Mouse (Mus musculus) frontal cortex, adult 2 months (tissue): ENCODE data around the gene Gstp1. TPM values are rescaled to one million over a fixed set of nuclear protein-coding genes. Genes with fewer than 3 reads are reported as not detected.
"Not testable (repeated sequence)": the region's sequence is repeated elsewhere in the genome, so short reads cannot be mapped to it uniquely, and the experiment has no call there.

ENCODE experiments used
- DNase-seq, 2 experiments: peaks; one replicate each; pipeline ENCODE4 v3.0.0; 2022; ENCODE audit warnings: low spot score in 1 of 2; ENCODE audit errors: extremely low spot score in 1 of 2
- polyA plus RNA-seq: library from polyadenylated mRNA; depleted of rRNA; stranded (reverse); fragments of >200 nt; gene quantifications from 2 replicates; pipeline ENCODE4 v1.2.3, GENCODE M21; 2012

Gstp1 gene
- polyA plus RNA-seq, 1 experiment = 454 TPM

DNA sequence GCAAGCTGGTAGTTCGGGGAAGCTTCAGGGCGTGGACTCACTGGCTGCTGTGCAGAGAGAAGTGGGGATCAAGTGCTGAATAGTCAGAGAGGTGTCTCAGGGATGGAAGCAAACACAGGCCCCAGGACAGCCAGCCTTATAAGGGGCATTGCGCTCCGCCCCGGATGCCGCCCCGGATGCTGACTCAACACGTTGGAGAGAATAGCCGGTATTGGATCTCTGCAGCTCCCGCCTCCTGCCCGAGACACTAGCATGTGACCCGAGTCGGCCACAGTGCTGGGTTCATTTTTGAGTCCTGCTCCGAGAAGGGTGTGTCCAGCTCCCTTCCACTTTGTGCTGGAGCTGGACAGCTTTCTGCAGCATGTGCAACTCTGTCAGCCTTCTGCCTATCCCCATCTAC is 4.3 kb upstream of the Gstp1 start:
- DNase-seq = no peak

GRCm38 (mm10) chr19:4041500-4041899 is 3.7 kb upstream of the Gstp1 start:
- not testable (repeated sequence) for DNase-seq

- not testable (repeated sequence) for DNase-seq
Observed at GRCm38 (mm10) chr19:4040941-4041340, 3.2 kb upstream of the Gstp1 start.

- not testable (repeated sequence) for DNase-seq
Observed at GRCm38 (mm10) chr19:4037154-4037787, 514 bp downstream of the Gstp1 start.

- DNase-seq = no peak
Observed at GRCm38 (mm10) chr19:4036327-4037045, 1.3 kb downstream of the Gstp1 start.

- no peak for DNase-seq
Observed at GRCm38 (mm10) chr19:4033742-4034141, 4.0 kb downstream of the Gstp1 start.

- no peak for DNase-seq
Observed at GRCm38 (mm10) chr19:4033298-4033697, 4.5 kb downstream of the Gstp1 start.

DNA sequence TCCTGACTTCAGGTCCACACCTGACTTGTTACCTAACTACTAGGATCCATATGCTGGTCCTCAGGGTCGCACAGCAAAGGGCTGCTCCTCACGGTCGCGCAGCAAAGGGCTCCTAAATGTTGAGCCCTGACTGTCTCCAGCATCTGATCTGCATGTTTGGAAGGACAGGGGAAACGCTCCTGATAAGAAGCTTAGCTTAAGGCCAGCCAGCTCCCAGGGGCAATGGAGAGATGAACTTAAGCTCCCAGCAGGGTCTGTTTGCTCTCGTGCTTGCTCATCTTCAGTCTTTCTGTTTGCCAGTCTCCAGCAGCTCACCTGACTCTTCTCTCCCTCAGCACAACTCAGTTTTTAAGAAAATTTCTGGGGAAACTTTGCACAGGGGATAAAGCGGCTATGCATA is 5.1 kb downstream of the Gstp1 start:
- no peak for DNase-seq

- no peak for DNase-seq
Observed at GRCm38 (mm10) chr19:4027576-4027975, 10.2 kb downstream of the Gstp1 start.

- DNase-seq = no peak
Observed at GRCm38 (mm10) chr19:4023185-4023584, 14.6 kb downstream of the Gstp1 start.

DNA sequence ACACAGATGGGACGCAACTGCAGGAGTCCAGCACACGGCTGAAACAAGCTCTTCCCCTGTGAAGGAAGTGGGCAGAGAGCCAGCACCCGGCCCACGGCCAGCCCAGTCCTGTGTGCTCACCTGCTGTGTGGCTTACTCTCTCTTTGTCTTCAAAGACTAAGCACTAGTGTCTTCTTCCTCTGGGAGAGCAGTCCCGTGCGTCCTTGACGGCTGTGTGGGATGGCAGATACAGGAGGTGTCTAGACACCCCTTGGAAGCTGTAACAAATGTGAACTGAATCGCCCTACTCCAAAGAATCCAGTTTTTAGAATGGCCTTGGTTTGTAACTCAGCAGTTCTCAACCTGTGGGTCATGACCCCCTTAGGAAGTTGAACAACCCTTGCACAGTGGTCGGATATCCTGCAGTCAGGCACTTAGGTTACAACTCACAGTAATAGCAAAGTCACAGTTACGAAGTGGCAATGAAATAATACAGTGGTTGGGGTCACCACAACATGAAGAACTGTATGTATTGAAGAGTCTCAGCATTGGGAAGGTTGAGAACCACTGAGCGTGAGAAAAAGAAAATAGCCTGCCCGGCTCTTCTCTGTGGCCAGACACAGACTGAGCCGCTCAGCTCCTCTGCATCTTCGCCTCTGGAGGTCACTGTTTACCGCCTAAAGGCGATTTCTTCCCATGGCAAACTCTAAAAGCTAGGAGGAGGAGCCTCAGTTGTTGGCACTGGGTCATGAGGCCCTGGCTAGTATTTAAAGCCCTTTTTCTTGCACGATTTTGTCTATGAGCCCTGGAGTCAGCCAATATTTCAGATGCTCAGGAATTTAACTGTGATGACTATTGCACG is 18.8 kb downstream of the Gstp1 start:
- DNase-seq = peak; percentile 56 to 90

- no peak for DNase-seq
Observed at GRCm38 (mm10) chr19:4017921-4018587, 19.7 kb downstream of the Gstp1 start.

- no peak for DNase-seq
Observed at GRCm38 (mm10) chr19:4015635-4016034, 22.1 kb downstream of the Gstp1 start.

DNA sequence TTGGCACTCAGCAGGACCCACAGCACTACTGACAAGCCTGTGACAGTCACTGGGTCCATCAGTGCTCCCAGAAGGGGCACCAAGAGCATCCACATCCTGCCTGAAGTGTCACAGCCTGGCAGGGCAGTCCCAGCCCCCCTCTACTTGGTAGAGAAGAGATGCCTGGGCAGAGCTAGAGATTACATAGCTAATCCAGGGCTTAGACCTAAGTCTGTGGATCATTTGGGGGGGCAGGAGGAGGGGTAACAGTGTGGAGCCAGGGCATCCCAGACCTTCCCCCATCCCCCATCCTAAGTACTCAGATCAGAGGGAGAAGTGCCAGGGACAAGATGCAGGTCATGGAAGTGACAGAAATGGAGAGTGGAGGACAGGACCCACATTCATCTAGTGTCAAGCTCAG is 23.0 kb downstream of the Gstp1 start:
- DNase-seq = no peak

DNA sequence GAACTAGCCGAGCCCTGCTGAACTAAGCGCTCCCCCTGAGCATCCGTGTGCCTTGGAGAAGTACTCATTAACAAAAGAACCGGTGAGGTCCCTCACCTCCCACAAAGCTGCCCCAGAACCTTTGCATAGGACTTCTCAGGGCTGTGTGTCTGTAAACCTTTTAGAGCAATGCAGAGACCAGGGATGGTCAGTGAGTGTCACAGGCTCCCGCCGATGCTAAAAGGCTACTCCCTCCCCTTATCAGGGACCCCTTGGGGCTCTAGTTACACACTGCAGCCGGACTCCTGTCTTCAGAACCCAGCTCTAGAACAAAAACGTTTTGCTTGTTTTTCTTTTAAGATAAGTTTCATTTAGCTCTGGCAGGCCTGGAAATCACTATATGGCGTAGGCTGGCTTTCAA is 24.7 kb downstream of the Gstp1 start:
- no peak for DNase-seq

DNA sequence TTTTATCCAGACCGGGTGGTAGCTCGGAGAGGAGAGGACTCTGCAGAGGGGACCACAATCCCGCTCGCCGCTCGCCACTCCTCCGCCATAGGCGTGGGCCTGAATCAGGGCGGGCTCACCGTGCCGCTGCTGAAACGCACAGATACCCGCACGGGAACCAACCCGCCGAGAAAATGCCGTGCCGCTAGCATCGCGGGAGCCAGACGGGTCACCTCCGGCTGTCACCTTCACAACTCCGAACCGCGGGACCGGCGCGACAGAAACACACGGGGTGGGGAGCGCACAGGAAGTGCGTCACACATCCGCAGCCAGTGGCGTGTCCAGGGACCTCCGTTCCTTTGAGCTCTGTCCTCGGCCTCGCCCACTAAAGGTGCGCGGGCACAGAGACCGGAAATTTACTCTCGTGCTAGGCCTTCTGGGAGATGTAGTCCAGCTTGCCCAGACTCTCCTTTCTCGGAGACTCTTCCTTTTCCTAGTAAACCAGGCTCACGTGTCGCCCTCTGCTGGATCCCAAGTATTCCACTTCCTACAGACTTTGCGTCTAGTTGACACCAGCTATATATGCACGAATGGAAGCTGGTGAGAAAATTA is 25.3 kb downstream of the Gstp1 start, which contains the start of gene Ndufv1:
Gene Ndufv1 (minus strand): TSS at position 375 of the 591 bp plus-strand sequence.
- DNase-seq = peak; percentile 99

- no peak for DNase-seq
Observed at GRCm38 (mm10) chr19:4011086-4011485, 26.7 kb downstream of the Gstp1 start.

DNA sequence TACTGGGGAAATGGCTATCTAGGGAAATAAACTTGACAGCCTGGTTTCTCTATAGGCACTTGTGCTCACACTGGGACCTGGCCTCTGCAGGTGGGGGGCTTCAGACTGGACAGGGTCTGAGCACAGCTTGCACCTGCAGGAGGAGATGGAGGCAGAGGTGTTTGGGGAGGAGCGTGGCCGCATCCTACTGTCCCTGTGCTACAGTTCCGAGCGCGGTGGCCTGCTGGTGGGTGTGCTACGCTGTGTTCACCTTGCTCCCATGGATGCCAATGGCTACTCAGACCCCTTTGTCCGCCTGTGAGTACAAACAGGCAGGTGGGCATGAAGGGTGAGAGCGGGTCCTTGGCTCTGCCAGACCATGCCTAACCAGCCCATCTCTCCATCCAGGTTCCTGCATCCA is 31.8 kb downstream of the Gstp1 start:
- no peak for DNase-seq

DNA sequence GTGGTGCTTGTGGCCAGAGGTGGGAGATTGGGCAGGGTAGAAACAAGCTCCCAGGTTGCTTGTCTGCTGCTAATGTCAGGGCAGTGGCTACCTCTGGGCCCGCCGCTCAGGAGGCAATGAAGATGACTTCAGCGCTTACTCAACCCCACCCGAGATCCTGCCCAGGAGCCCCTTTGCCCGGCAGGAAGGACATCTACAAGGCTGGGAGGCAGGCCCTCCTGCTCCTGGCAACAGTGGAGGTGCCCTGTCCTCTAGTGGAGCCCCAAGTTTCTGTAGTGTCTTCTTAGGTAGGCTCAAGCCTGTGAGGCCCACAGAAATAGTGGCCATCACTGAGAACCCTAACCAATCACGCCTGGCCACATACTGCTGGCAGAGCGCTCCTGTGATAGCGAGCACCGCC is 32.7 kb downstream of the Gstp1 start:
- no peak for DNase-seq

GRCm38 (mm10) chr19:4004331-4004730 is 33.5 kb downstream of the Gstp1 start:
- DNase-seq = no peak
